Mouse (Mus musculus): ENCODE data around the gene Utp3. TPM values are rescaled to one million over a fixed set of nuclear protein-coding genes. Genes with fewer than 3 reads are reported as not detected.

Utp3 gene
- total and polyA plus RNA-seq, 3 experiments, result 48.4 to 120 (median 73.9) TPM

DNA sequence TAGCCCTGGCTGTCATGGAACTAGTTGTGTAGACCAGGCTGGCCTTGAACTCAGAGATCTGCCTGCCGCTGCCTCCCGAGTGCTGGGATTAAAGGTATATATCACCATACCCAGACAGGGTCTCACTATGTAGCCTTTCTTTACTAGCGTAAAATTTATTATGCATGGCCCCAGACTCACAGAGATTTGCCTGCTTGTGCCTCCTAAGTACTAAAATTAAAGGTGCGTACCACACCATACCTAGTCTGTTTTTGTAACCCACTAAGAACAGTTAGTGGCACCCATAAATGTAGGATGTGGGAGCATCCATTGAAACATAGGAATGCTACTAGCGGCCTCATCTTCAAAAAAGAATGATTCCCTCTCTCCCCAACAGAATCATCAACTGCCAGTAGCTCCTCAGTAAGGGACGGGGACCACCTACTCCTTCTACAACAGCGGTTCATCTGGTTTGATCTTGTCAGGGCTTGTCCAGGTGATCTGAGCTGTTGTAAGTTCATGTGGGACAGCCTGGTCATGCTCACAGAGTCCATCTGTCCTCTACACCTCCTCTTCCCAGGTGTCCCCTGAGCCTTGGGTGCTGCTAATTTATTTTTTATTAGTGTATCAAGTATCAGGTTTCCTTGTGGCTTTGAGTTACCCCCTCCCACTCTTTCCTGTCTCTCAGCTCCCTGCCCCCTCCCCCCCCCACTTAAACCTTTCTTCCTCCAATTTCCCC is 50.5 kb downstream of the Utp3 start:
- Histone ChIP-seq H3K4me3 (ENCODE audit: control insufficient read depth in 1 of 2, insufficient read depth in 1 of 2, low read depth in 2 of 2, low read length in 2 of 2) (no peak overlapping the region), H3K9me3 (replicated peaks; ENCODE audit: insufficient read depth, low read length) (no peaks in the 10 kb centered on the region), H3K27me3 (ENCODE audit: control insufficient read depth in 1 of 2, insufficient read depth in 2 of 2, low read length in 2 of 2) (no peaks in the 10 kb centered on the region), H3K79me2 (ENCODE audit: control insufficient read depth, insufficient read depth, low read length, poor library complexity) (no peaks in the 10 kb centered on the region), H3K36me3 (ENCODE audit: control insufficient read depth in 1 of 2, insufficient read depth in 2 of 2, low read length in 2 of 2) (no peaks in the 10 kb centered on the region), H3K9ac (ENCODE audit: control insufficient read depth, low read depth, low read length, poor library complexity, severe bottlenecking) (no peak overlapping the region), H3K27ac (ENCODE audit: control insufficient read depth, low read depth, low read length) (no peak overlapping the region), H3K4me1 (ENCODE audit: control insufficient read depth in 1 of 2, insufficient read depth in 2 of 2, low read length in 2 of 2) (no peaks in the 10 kb centered on the region)
- TF ChIP-seq ZMIZ1 (IDR thresholded peaks at IDR 0.05; ENCODE audit: low read depth, low read length) (no peak), SMC3 (IDR thresholded peaks at IDR 0.05; ENCODE audit: low read depth, low read length) (no peak), EP300 (IDR thresholded peaks at IDR 0.05; ENCODE audit: low read depth in 1 of 2, low read length in 2 of 2) (no peak), UBTF (IDR thresholded peaks at IDR 0.05; ENCODE audit: borderline replicate concordance, insufficient read depth, low read depth, low read length) (no peak), MAFK (IDR thresholded peaks at IDR 0.05; ENCODE audit: borderline replicate concordance, low read depth, low read length) (no peak), ELF1 (IDR thresholded peaks at IDR 0.05; ENCODE audit: low read depth, low read length) (no peak), HCFC1 (IDR thresholded peaks at IDR 0.05; ENCODE audit: low read depth, low read length) (no peak), E2F4 (IDR thresholded peaks at IDR 0.05; ENCODE audit: borderline replicate concordance, low read depth, low read length) (no peak)
- DNase-seq (ENCODE audit: low read depth, low spot score), result no peak

Other genes starting within 250 kb of the Utp3 start
- not detected in 2 replicates for gene Prol1, start 237.2 kb upstream of the Utp3 start, total RNA-seq (2012; rRNA removed)
- not detected for gene Prol1, start 237.2 kb upstream of the Utp3 start, polyA plus RNA-seq (2012; ENCODE audit: insufficient read depth in 1 of 2, insufficient read length in 2 of 2, low read depth in 1 of 2, low replicate concordance in 2 of 2, missing spikeins in 1 of 2)
- not detected in 2 replicates for gene Amtn, start 178.4 kb upstream of the Utp3 start, total RNA-seq (2012; rRNA removed)
- gene Amtn, start 178.4 kb upstream of the Utp3 start, polyA plus RNA-seq (2012; ENCODE audit: insufficient read depth in 1 of 2, insufficient read length in 2 of 2, low read depth in 1 of 2, low replicate concordance in 2 of 2, missing spikeins in 1 of 2), result not detected
- not detected in 2 replicates for gene Ambn, start 98.5 kb upstream of the Utp3 start, total RNA-seq (2012; rRNA removed)
- gene Ambn, start 98.5 kb upstream of the Utp3 start, polyA plus RNA-seq (2012; ENCODE audit: insufficient read depth in 1 of 2, insufficient read length in 2 of 2, low read depth in 1 of 2, low replicate concordance in 2 of 2, missing spikeins in 1 of 2), result not detected
- gene Enam, start 66.5 kb upstream of the Utp3 start, total RNA-seq (2012; rRNA removed), result not detected in 2 replicates
- not detected for gene Enam, start 66.5 kb upstream of the Utp3 start, polyA plus RNA-seq (2012; ENCODE audit: insufficient read depth in 1 of 2, insufficient read length in 2 of 2, low read depth in 1 of 2, low replicate concordance in 2 of 2, missing spikeins in 1 of 2)
- gene Jchain, start 26.6 kb upstream of the Utp3 start, total RNA-seq (2012; rRNA removed), result not detected in 2 replicates
- not detected for gene Jchain, start 26.6 kb upstream of the Utp3 start, polyA plus RNA-seq (2012; ENCODE audit: insufficient read depth in 1 of 2, insufficient read length in 2 of 2, low read depth in 1 of 2, low replicate concordance in 2 of 2, missing spikeins in 1 of 2)
- gene Rufy3, start 10.6 kb downstream of the Utp3 start, total RNA-seq (2012; rRNA removed), result 3.2 and 3.7 TPM in 2 replicates
- 1 to 10 TPM in 1 of 2 experiments, not detected in 1; 5.7 TPM for gene Rufy3, start 10.6 kb downstream of the Utp3 start, polyA plus RNA-seq (2012; ENCODE audit: insufficient read depth in 1 of 2, insufficient read length in 2 of 2, low read depth in 1 of 2, low replicate concordance in 2 of 2, missing spikeins in 1 of 2)
- 49.4 and 50.0 TPM in 2 replicates for gene Grsf1, start 121.7 kb downstream of the Utp3 start, total RNA-seq (2012; rRNA removed)
- gene Grsf1, start 121.7 kb downstream of the Utp3 start, polyA plus RNA-seq (2012; ENCODE audit: insufficient read depth in 1 of 2, insufficient read length in 2 of 2, low read depth in 1 of 2, low replicate concordance in 2 of 2, missing spikeins in 1 of 2), result 10 to 100 TPM in 1 of 2 experiments, not detected in 1; 62.8 TPM
- gene Mob1b, start 166.4 kb downstream of the Utp3 start, total RNA-seq (2012; rRNA removed), result 14.0 TPM in 2 replicates
- 10 to 100 TPM in 1 of 2 experiments, not detected in 1; 12.2 TPM for gene Mob1b, start 166.4 kb downstream of the Utp3 start, polyA plus RNA-seq (2012; ENCODE audit: insufficient read depth in 1 of 2, insufficient read length in 2 of 2, low read depth in 1 of 2, low replicate concordance in 2 of 2, missing spikeins in 1 of 2)
- 13.6 and 14.6 TPM in 2 replicates for gene Dck, start 210.5 kb downstream of the Utp3 start, total RNA-seq (2012; rRNA removed)
- gene Dck, start 210.5 kb downstream of the Utp3 start, polyA plus RNA-seq (2012; ENCODE audit: insufficient read depth in 1 of 2, insufficient read length in 2 of 2, low read depth in 1 of 2, low replicate concordance in 2 of 2, missing spikeins in 1 of 2), result 10 to 100 TPM in 1 of 2 experiments, not detected in 1; 21.4 TPM

All from MEL (cell line).